Mouse (Mus musculus): ENCODE results near the gene Anks3.

Anks3 gene

DNA sequence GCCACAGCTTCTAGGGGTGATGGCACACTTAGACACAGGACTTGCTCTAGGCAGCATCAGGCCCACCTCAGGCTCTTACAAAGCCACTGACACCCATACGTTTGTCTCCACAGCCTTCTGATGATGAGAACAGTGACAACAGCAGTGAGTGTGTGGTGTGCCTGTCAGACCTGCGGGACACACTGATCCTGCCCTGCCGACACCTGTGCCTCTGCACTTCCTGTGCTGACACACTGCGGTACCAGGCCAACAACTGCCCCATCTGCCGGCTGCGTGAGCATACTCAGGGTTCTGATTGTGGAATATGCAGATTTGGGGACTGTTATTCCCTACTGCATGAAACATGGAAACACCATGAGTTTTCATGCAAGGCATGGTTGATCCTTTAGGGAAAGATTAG, 41.5 kb downstream of the Anks3 start:
- no peak for DNase-seq

DNA sequence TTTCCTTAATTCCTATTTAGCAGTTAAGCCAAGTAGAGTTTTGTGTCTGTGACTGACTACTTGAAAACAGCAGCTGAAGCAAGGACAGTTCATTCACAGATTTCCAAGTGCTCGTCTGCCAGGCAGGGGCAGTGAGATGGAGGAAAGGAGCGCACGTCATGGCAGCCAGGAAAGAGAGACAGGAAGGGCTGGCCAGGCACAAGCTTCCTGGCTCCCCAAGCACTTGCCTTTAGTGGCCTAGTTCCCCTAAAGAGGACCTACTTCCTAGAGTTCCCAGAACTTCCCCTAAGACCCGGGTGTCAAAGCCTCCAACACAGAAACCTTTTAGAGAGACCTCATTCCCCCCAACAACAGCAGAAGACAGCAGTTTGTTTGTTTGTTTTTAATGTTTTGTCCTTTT, 43.4 kb downstream of the Anks3 start:
- DNase-seq, result no peak

- no peak for DNase-seq
Measured at GRCm38 (mm10) chr16:4916608-4917007, 47.4 kb downstream of the Anks3 start.

GRCm38 (mm10) chr16:4915931-4916330, 48.1 kb downstream of the Anks3 start:
- no peak for DNase-seq

- peak; percentile 81 for DNase-seq
Measured at GRCm38 (mm10) chr16:4913783-4914735, 49.9 kb downstream of the Anks3 start.

- no peak for DNase-seq
Measured at GRCm38 (mm10) chr16:4912907-4913782, 50.9 kb downstream of the Anks3 start.

DNA sequence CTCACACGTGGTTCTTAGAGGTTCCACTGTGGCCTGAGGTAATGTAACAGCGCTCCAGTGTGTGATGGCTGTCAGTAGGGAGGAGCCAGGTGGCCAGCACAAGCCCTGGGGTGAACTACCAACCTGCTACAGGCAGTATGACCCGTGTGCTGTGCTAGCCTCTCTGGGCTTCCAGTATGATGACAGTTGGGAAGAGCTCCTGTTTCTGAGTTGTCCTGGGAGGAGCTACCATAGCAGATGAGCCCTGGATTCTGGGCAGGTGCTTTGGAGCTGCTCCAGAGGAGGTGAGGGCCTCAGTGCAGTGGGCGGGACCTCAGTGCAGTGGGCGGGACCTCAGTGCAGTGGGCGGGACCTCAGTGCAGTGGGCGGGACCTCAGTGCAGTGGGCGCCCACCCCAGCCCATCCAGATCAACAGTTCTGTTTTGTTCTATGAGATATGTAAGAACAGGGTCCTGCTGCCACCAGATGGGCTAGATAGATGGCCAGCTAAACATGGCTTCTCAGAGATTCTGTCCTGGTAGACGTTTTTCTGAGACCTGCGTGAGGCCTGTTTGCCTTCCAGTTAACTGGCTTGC, 51.8 kb downstream of the Anks3 start:
- no peak for DNase-seq

DNA sequence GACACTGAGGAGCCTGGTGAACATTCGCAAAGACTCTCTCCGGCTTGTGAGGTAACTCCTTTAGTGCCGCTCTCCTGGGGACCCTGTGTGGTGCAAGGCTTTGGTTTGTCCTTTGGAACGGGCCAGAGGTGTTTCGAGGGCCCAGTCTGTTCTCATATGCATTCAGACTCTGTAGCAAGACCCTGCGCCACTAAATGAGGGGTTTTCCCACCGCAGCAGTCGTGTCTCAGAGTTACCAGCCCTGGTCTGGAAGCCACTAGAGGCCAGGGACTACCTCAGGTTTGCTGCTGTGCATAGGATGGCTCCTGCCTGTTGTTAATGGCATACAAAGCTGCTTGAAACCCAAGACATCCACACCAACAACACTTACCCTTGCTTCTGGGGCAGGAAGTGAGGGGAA, 53.2 kb downstream of the Anks3 start:
- DNase-seq, result no peak

DNA sequence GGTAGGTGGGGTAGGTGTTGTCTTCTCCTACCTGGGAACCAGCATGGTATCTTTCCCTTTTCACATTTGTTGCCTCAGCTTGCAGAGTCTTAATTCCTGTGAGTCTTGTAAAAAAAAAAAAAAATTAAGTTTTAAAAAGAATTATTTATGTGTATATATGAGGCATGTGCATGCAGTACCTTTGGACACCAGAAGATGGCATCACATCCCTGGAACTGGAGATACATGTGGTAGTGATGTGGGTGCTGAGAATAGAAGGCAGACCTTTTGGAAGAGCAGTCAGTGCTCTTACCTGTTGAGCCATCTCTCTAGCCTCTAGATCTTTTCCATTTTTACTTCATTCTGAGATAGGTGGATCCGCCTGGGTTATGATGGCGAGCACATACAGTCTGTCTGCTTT, 54.3 kb downstream of the Anks3 start:
- no peak for DNase-seq

DNA sequence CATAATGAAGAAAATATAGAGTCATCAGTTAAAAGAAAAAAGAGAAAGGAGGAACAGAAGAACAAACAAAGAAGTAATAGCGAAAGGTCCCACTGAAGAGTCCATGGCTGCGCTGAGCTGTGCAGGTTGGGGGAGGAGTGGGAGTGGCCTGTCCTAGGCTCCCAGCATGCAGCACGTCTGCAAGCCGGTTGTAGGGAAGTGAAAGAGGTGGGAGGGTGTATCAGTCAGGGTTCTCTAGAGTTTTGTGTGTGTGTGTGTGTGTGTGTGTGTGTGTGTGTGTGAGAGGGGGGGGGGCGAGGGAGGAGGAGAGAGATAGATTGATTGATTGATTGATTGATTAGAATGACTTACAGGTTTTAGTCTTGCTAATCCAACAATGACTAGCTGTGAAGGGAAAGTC, 56.0 kb downstream of the Anks3 start:
- DNase-seq, result no peak

DNA sequence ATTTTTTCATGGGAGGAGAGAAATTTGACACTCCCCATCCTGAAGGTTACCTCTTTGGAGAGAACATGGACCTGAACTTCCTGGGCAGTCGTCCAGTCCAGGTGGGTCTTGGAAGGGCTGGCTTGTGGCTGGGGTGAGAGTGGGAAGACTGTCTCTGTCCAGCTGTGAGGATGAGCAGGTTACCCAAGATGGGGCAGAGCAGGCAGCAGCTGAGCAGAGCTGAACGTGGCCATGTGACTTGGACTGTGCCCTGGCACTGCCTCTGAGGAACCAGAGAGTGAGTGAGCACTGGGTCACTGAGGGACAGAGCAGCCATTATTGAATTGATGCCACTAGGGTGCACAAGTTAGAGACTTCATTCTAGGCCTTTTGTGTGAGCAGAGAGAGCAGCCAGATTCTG, 56.6 kb downstream of the Anks3 start:
- DNase-seq, result no peak

DNA sequence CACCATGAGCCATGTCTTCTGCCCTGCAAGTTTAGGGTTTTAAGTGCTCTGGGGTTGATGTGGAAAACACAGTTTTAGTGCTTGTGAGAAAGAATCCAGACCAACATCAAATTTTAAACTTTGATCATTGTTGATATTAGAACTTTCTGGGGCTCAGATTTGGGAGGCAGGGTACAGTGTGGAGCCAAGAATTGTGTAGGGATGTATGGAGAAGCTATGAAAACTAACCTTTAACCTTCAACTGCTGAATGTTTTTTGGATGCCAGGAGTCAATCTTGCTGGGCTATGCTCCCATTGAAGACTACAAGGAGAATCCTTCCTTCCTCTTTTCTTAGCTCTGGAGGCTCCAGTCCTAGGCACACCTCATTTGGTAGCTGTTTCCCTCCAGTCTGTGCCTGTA, 57.4 kb downstream of the Anks3 start:
- DNase-seq, result no peak

DNA sequence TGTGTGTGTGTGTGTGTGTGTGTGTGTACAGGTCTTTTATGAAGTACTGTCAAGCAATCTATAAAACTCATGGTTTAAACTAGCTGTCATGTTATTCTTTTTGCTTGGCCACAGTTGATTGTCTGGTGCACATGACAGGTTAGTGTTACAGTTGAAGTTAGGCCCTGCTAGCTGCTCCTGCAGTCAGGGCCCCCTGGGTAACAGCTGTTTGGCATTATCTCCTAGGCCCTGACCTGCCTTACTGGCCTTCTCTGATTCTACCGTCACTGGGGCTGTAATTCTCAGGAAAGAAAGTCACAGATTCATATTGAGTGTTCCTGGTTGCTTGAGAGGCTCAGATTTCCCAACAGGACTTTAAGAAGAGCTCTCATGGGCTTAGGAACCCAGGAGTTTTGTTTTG, 58.4 kb downstream of the Anks3 start:
- no peak for DNase-seq

GRCm38 (mm10) chr16:4904878-4905277, 59.1 kb downstream of the Anks3 start:
- no peak for DNase-seq

DNA sequence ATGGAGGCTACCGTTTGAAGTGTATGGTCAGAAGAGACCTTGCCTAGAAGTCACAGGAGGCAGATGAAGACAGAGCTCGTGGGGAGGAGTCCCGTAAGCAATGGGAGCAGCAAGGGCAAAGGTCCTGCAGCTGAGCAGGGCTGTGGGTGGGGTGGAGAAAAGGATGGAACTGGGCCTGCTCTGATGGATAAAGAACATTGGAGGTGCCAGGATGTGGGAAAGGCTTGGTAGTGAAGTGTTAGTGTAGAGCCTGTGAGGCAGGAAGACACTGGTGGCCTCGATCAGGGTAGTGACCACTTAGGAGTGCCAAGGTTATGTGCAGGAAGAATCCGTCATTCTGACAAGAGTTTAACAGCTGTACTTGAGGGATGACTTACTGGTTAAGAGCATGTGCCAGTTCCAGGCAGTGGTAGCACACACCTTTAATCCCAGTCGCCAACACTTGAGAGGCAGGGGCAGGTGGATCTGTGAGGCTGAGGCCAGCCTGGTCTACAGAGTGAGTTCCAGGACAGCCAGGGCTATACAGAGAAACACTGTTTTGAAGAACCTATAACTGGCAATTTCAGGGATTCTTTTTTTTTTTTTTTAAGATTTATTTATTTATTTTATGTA, 60.4 kb downstream of the Anks3 start:
- DNase-seq, result no peak

DNA sequence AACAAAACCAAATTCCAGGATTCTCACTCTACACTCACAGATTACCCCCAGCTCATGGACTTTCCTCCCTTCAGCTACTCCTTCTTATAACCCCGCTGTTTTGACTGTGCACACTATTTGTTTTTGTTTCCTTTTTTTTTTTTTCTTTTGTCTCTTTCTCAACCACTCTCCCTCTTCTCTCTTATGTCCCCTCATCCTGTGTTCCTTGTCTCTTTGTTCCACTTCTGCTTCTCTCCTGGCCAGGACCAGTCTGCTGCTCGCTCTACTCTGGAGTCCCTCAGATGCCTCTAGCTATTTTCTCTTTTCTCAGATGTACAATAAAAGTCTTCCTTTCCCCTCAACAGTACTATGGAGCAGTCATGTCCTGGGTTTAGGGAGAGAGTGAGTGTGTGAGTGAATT, 61.6 kb downstream of the Anks3 start:
- DNase-seq, result no peak

GRCm38 (mm10) chr16:4901167-4901566, 62.8 kb downstream of the Anks3 start:
- no peak for DNase-seq

DNA sequence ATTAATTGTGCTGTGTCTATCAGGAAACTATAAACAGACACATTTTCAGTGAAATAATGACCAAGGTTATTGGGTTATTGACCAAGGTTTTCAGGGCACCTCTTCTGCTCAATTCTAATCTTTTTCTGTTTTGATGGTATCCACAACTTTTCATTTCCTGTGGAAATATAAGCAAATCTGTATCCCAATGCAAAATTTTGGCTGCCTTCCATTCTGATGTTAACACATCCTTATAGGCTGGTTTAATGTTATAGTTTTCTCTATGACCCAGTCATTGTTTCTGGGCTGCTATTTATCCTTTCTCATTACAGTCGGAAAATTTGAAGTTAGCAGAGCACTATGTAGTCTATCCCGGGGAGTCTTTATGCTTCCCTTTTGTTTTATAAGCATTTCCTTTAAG, 64.3 kb downstream of the Anks3 start:
- DNase-seq, result no peak

GRCm38 (mm10) chr16:4898881-4899280, 65.1 kb downstream of the Anks3 start:
- DNase-seq, result no peak

GRCm38 (mm10) chr16:4897146-4897730, 66.8 kb downstream of the Anks3 start:
- DNase-seq, result no peak

DNA sequence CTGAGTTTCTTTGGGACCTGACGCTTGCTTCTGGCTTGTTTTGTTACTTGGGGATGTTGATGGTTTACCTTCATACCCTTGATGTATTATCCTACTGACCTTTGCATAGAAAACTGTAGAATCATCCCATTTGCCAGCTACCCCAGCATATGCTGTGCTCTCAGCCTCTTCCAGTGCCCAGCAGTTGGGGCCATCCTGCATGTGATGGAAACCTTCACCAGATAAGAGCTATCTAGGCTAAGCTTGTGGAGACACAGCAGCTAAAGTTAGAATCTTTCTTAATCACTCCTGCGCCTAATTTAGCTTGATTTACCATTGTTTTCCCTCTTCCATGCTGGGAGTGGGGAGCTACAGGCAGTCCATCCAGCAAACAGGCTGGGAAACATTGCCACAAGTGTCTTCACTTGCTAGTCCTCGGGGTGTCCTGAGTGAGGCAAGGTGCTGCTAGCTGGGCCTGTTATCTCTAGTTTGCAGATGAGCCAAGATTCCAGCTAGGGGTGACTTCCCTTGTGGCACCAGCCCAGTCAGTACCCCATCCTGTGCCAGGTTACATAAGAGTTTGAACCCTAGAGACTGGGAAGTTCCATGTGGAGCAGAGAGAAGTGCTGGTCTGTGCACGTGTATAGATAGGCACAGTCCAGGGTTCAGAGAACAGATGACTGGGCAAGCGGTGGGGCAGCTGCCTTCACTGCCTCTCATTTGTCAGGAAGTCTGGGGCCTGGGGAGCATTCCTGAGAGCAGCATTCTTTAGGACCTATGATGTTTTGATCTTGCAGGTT, 67.6 kb downstream of the Anks3 start:
- no peak for DNase-seq

Measured in right cerebral cortex, postnatal 25 days (tissue).